Mouse (Mus musculus): ENCODE measurements around the gene Apba1. TPM values are rescaled to one million over a fixed set of nuclear protein-coding genes. Genes with fewer than 3 reads are reported as not detected.

The Apba1 gene
- polyA plus RNA-seq, 1 experiment, result 1.9 TPM

GRCm38 (mm10) chr19:23867589-23867988 is 108.9 kb downstream of the Apba1 start:
- Histone ChIP-seq H3K36me3 (ENCODE audit: control insufficient read depth, insufficient read depth, low read length) (no peaks in the 10 kb centered on the region), H3K27me3 (replicated peaks; ENCODE audit: control insufficient read depth, insufficient read depth, low read length) (no peaks in the 10 kb centered on the region), H3K27ac (ENCODE audit: insufficient read depth, low read depth, low read length) (no peak overlapping the region), H3K4me1 (ENCODE audit: control insufficient read depth, insufficient read depth, low read length) (peaks cover 10% of the 10 kb centered on the region; the same call in 1 of the 2 replicates), H3K4me3 (ENCODE audit: insufficient read depth, low read depth, low read length) (no peak overlapping the region)
- TF ChIP-seq CTCF (conservative IDR thresholded peaks at IDR 0.05; ENCODE audit: insufficient read depth, insufficient read length, low read depth, low read length) (no peak), POLR2A (IDR thresholded peaks at IDR 0.05; ENCODE audit: low read depth, low read length) (no peak)
- no peak for DNase-seq
- WGBS, result 90% methylated on average over 7 of the region's 7 CpGs

DNA sequence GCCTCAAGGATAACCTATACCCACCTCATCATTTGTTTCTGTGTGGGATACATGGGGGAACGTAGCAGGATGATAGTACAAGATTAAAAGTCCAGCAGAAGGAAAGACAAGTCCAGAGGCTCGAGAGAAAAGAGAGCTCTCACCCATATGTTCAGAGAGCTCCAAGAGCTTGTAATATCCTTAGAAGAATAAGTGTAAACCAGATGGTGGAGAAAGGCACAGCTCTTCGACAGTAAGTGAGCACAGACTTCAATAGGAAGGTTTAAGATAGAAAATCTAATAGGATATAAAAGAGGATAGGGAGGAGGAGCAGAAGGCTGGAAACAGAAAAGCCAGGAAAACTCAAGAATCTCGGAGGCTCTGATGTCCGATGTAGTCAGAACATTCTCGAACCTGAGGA is 115.8 kb downstream of the Apba1 start:
- H3K27me3 ChIP-seq (replicated peaks; ENCODE audit: control insufficient read depth, insufficient read depth, low read length), result no peaks in the 10 kb centered on the region
- TF ChIP-seq POLR2A (IDR thresholded peaks at IDR 0.05; ENCODE audit: low read depth, low read length), result no peak
- no peak for TF ChIP-seq CTCF (conservative IDR thresholded peaks at IDR 0.05; ENCODE audit: insufficient read depth, insufficient read length, low read depth, low read length)
- 86% methylated on average over 6 of the region's 6 CpGs for WGBS
- no peaks in the 10 kb centered on the region for H3K36me3 ChIP-seq (ENCODE audit: control insufficient read depth, insufficient read depth, low read length)
- no peak overlapping the region for H3K27ac ChIP-seq (ENCODE audit: insufficient read depth, low read depth, low read length)
- H3K4me3 ChIP-seq (ENCODE audit: insufficient read depth, low read depth, low read length), result no peak overlapping the region
- H3K4me1 ChIP-seq (ENCODE audit: control insufficient read depth, insufficient read depth, low read length), result no peaks in the 10 kb centered on the region
- no peak for DNase-seq

DNA sequence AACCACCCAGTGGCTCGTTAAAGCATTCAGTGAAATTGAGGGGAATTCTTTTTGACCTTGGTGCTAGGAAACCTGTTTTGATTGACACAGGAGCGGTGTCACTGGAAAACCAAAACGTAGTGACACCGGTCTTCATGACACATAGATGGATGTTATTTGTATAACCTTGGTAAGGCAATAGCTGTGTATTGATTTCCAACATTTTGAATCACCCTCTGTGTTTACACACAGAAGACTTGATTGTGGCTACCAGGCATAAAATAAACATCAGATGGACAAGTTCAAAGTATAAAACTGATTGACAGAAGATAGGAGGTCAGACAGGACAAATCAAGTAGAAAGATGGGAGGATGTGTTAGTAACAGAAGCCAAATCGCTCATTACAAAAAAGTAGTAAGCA is 117.1 kb downstream of the Apba1 start:
- Histone ChIP-seq H3K27ac (ENCODE audit: insufficient read depth, low read depth, low read length) (no peak overlapping the region), H3K27me3 (replicated peaks; ENCODE audit: control insufficient read depth, insufficient read depth, low read length) (no peaks in the 10 kb centered on the region), H3K4me3 (ENCODE audit: insufficient read depth, low read depth, low read length) (no peak overlapping the region), H3K36me3 (ENCODE audit: control insufficient read depth, insufficient read depth, low read length) (no peaks in the 10 kb centered on the region), H3K4me1 (ENCODE audit: control insufficient read depth, insufficient read depth, low read length) (no peaks in the 10 kb centered on the region)
- 54% methylated on average over 5 of the region's 5 CpGs for WGBS
- no peak for DNase-seq
- TF ChIP-seq POLR2A (IDR thresholded peaks at IDR 0.05; ENCODE audit: low read depth, low read length) (no peak), CTCF (conservative IDR thresholded peaks at IDR 0.05; ENCODE audit: insufficient read depth, insufficient read length, low read depth, low read length) (no peak)

DNA sequence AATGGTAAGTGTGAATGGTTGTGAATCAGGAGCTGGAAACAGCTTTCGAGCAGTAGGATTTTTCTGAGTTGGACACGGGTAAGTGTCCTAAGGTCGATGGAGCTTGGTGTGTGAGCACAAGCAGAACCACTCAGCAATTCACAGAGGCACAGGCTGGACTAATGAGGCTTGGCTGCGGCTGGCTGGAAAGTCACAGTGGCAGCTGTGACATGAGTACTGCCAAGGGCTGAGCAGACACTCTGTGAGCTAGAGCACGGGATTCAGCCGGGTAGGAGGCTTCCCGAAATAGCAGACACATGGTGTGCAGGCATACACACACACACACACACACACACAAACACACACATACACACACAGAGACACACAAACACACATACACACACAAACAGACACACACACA is 121.2 kb downstream of the Apba1 start:
- no peak overlapping the region for H3K4me3 ChIP-seq (ENCODE audit: insufficient read depth, low read depth, low read length)
- no peak overlapping the region for H3K27ac ChIP-seq (ENCODE audit: insufficient read depth, low read depth, low read length)
- H3K27me3 ChIP-seq (replicated peaks; ENCODE audit: control insufficient read depth, insufficient read depth, low read length), result no peaks in the 10 kb centered on the region
- H3K4me1 ChIP-seq (ENCODE audit: control insufficient read depth, insufficient read depth, low read length), result no peaks in the 10 kb centered on the region
- no peaks in the 10 kb centered on the region for H3K36me3 ChIP-seq (ENCODE audit: control insufficient read depth, insufficient read depth, low read length)
- WGBS, result 29% methylated on average over 7 of the region's 7 CpGs
- TF ChIP-seq CTCF (conservative IDR thresholded peaks at IDR 0.05; ENCODE audit: insufficient read depth, insufficient read length, low read depth, low read length) (no peak), POLR2A (IDR thresholded peaks at IDR 0.05; ENCODE audit: low read depth, low read length) (no peak)
- DNase-seq, result no peak

- TF ChIP-seq CTCF (conservative IDR thresholded peaks at IDR 0.05; ENCODE audit: insufficient read depth, insufficient read length, low read depth, low read length), result no peak
- Histone ChIP-seq H3K4me3 (ENCODE audit: insufficient read depth, low read depth, low read length) (no peak overlapping the region), H3K27me3 (replicated peaks; ENCODE audit: control insufficient read depth, insufficient read depth, low read length) (no peaks in the 10 kb centered on the region), H3K4me1 (ENCODE audit: control insufficient read depth, insufficient read depth, low read length) (no peaks in the 10 kb centered on the region), H3K27ac (ENCODE audit: insufficient read depth, low read depth, low read length) (no peak overlapping the region), H3K36me3 (ENCODE audit: control insufficient read depth, insufficient read depth, low read length) (no peaks in the 10 kb centered on the region)
- WGBS, result 84% methylated on average over 5 of the region's 5 CpGs
- DNase-seq, result no peak
These were observed 127.5 kb downstream of the Apba1 start for GRCm38 (mm10) chr19:23886169-23886568.

DNA sequence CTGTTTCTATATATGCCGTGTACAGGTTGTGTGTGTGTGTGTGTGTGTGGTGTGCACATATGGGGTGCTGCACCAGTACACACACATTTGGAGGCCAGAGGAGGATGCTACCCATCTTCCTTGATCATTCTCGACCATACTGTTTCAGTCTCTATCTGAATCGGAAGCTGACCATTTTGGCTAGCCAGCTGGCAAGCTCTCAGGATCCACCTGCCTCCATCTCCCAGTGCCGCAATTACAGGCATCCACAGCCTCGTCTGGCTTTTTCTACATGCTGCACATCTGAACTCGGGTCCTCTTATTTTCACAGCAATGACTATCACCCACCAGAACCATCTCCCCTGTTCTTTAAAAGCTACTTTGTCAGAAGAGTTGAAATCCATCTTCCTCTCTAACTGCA is 132.7 kb downstream of the Apba1 start:
- TF ChIP-seq POLR2A (IDR thresholded peaks at IDR 0.05; ENCODE audit: low read depth, low read length) (no peak), CTCF (conservative IDR thresholded peaks at IDR 0.05; ENCODE audit: insufficient read depth, insufficient read length, low read depth, low read length) (no peak)
- no peak overlapping the region for H3K27ac ChIP-seq (ENCODE audit: insufficient read depth, low read depth, low read length)
- H3K27me3 ChIP-seq (replicated peaks; ENCODE audit: control insufficient read depth, insufficient read depth, low read length), result peaks cover 4% of the 10 kb centered on the region; the same call in 1 of the 2 replicates
- no peak for DNase-seq
- 91% methylated on average over 6 of the region's 6 CpGs for WGBS
- H3K4me1 ChIP-seq (ENCODE audit: control insufficient read depth, insufficient read depth, low read length), result no peaks in the 10 kb centered on the region
- no peaks in the 10 kb centered on the region for H3K36me3 ChIP-seq (ENCODE audit: control insufficient read depth, insufficient read depth, low read length)
- H3K4me3 ChIP-seq (ENCODE audit: insufficient read depth, low read depth, low read length), result no peak overlapping the region

GRCm38 (mm10) chr19:23892633-23893032 is 133.9 kb downstream of the Apba1 start:
- TF ChIP-seq POLR2A (IDR thresholded peaks at IDR 0.05; ENCODE audit: low read depth, low read length) (no peak), CTCF (conservative IDR thresholded peaks at IDR 0.05; ENCODE audit: insufficient read depth, insufficient read length, low read depth, low read length) (no peak)
- Histone ChIP-seq H3K4me3 (ENCODE audit: insufficient read depth, low read depth, low read length) (peak overlapping the region; percentile 13; the same call in 1 of the 2 replicates), H3K27me3 (replicated peaks; ENCODE audit: control insufficient read depth, insufficient read depth, low read length) (peaks cover 4% of the 10 kb centered on the region; the same call in 1 of the 2 replicates), H3K36me3 (ENCODE audit: control insufficient read depth, insufficient read depth, low read length) (no peaks in the 10 kb centered on the region), H3K27ac (ENCODE audit: insufficient read depth, low read depth, low read length) (no peak overlapping the region), H3K4me1 (ENCODE audit: control insufficient read depth, insufficient read depth, low read length) (no peaks in the 10 kb centered on the region)
- WGBS, result 32% methylated on average over 29 of the region's 37 CpGs
- DNase-seq, result no peak

Measured in kidney, adult 2 months (tissue).